Mouse (Mus musculus) intestine, embryonic 14.5 days (tissue): ENCODE measurements at regions not wholly inside any gene's neighbourhood (a gene's known extent, or its start where the extent isn't known, plus 50 kb on each side); places are given as distances from the start of the nearest gene placed in this dataset.

ENCODE experiments used
- ATAC-seq: fragments of 200-750 bp; cut with Nextera tagmentation; replicated peaks from 2 replicates; pipeline ENCODE4 v1.8.0; 2017; ENCODE audit warnings: low read depth, moderate number of reproducible peaks, moderate TSS enrichment, moderate library complexity; ENCODE audit not compliant: low FRiP score, low TSS enrichment
- DNase-seq: peaks from one replicate; pipeline ENCODE4 v3.0.0-alpha.2; 2018; ENCODE audit warnings: low spot score
- H3K27ac ChIP-seq: fragments of 300-500 bp; sonication (generic); 2 replicates; pipeline ENCODE4 v1.5.1; 2014; ENCODE audit warnings: low read depth, mild to moderate bottlenecking, control low read depth
- H3K27me3 ChIP-seq: fragments of 300-500 bp; sonication (generic); replicated peaks from 2 replicates; pipeline ENCODE4 v1.6.1; 2014; ENCODE audit warnings: low read length, control low read depth; ENCODE audit not compliant: control insufficient read depth, insufficient read depth
- H3K36me3 ChIP-seq: fragments of 300-500 bp; sonication (generic); 2 replicates; pipeline ENCODE4 v1.6.1; 2014; ENCODE audit warnings: low read length, control low read depth; ENCODE audit not compliant: control insufficient read depth, insufficient read depth
- H3K4me1 ChIP-seq: fragments of 300-500 bp; sonication (generic); replicated peaks from 2 replicates; pipeline ENCODE4 v1.6.1; 2014; ENCODE audit warnings: low read length, control low read depth, mixed read lengths; ENCODE audit not compliant: control insufficient read depth, insufficient read depth
- H3K4me2 ChIP-seq: fragments of 300-500 bp; sonication (generic); 2 replicates; pipeline ENCODE4 v1.6.1; 2014; ENCODE audit warnings: low read length
- H3K4me3 ChIP-seq: fragments of 300-500 bp; sonication (generic); 2 replicates; pipeline ENCODE4 v1.5.1; 2014; ENCODE audit warnings: low read depth, low read length, control low read depth, mixed read lengths
- H3K9ac ChIP-seq: fragments of 300-500 bp; sonication (generic); 2 replicates; pipeline ENCODE4 v1.6.1; 2014; ENCODE audit warnings: mild to moderate bottlenecking, low read length
- H3K9me3 ChIP-seq: fragments of 300-500 bp; sonication (generic); 2 replicates; pipeline ENCODE4 v1.6.1; 2016; ENCODE audit warnings: low read length, control low read depth; ENCODE audit not compliant: control insufficient read depth
- WGBS: fragments of 180-500 bp; shearing (Covaris S2); extraction: QIAGEN DNeasy Blood & Tissue Kit; methylation state at CpG from one replicate; pipeline ENCODE4 v1.1.7; 2014; 5-methylcytosine and 5-hydroxymethylcytosine counted together

- DNase-seq (no peak), ATAC-seq (no peak)
- Histone ChIP-seq H3K9ac (no peak overlapping the region), H3K4me1 (no peaks in the 10 kb centered on the region), H3K4me3 (no peak overlapping the region), H3K4me2 (no peak overlapping the region), H3K27ac (no peak overlapping the region), H3K9me3 (no peaks in the 10 kb centered on the region), H3K27me3 (no peaks in the 10 kb centered on the region), H3K36me3 (no peaks in the 10 kb centered on the region)
These were observed 492.4 kb downstream of the Brinp1 start for GRCm38 (mm10) chr4:68461783-68462182.

GRCm38 (mm10) chr4:68416046-68416445 is 538.2 kb downstream of the Brinp1 start:
- Histone ChIP-seq H3K36me3 (no peaks in the 10 kb centered on the region), H3K4me1 (no peaks in the 10 kb centered on the region), H3K9me3 (no peaks in the 10 kb centered on the region), H3K27ac (no peak overlapping the region), H3K27me3 (no peaks in the 10 kb centered on the region), H3K4me2 (no peak overlapping the region), H3K9ac (no peak overlapping the region), H3K4me3 (no peak overlapping the region)
- ATAC-seq (no peak), DNase-seq (no peak)

GRCm38 (mm10) chr4:68410785-68411184 is 543.4 kb downstream of the Brinp1 start:
- Histone ChIP-seq H3K4me2 (no peak overlapping the region), H3K27me3 (no peaks in the 10 kb centered on the region), H3K27ac (no peak overlapping the region), H3K4me3 (no peak overlapping the region), H3K9me3 (no peaks in the 10 kb centered on the region), H3K4me1 (no peaks in the 10 kb centered on the region), H3K9ac (no peak overlapping the region), H3K36me3 (no peaks in the 10 kb centered on the region)
- ATAC-seq, result no peak
- 27% methylated on average over 2 of the region's 2 CpGs for whole genome bisulfite sequencing
- no peak for DNase-seq

GRCm38 (mm10) chr4:68404364-68404763 is 549.8 kb downstream of the Brinp1 start:
- Histone ChIP-seq H3K9me3 (no peaks in the 10 kb centered on the region), H3K9ac (no peak overlapping the region), H3K27ac (no peak overlapping the region), H3K36me3 (no peaks in the 10 kb centered on the region), H3K27me3 (no peaks in the 10 kb centered on the region), H3K4me3 (no peak overlapping the region), H3K4me2 (no peak overlapping the region), H3K4me1 (no peaks in the 10 kb centered on the region)
- 62% methylated on average over 3 of the region's 3 CpGs for WGBS
- ATAC-seq, result no peak
- DNase-seq, result no peak

- Histone ChIP-seq H3K27me3 (no peaks in the 10 kb centered on the region), H3K27ac (no peak overlapping the region), H3K4me3 (no peak overlapping the region), H3K4me2 (no peak overlapping the region), H3K9ac (no peak overlapping the region), H3K4me1 (no peaks in the 10 kb centered on the region), H3K9me3 (no peaks in the 10 kb centered on the region), H3K36me3 (no peaks in the 10 kb centered on the region)
- WGBS, result 95% methylated on average over 7 of the region's 7 CpGs
- no peak for DNase-seq
- no peak for ATAC-seq
These were observed 567.1 kb downstream of the Brinp1 start for GRCm38 (mm10) chr4:68387097-68387496.

- Histone ChIP-seq H3K36me3 (no peaks in the 10 kb centered on the region), H3K4me3 (no peak overlapping the region), H3K27ac (no peak overlapping the region), H3K4me1 (no peaks in the 10 kb centered on the region), H3K9ac (no peak overlapping the region), H3K27me3 (no peaks in the 10 kb centered on the region), H3K4me2 (no peak overlapping the region), H3K9me3 (no peaks in the 10 kb centered on the region)
- DNase-seq (no peak), ATAC-seq (no peak)
- 84% methylated on average over 1 of the region's 1 CpGs for whole genome bisulfite sequencing
These were observed 572.2 kb downstream of the Brinp1 start for GRCm38 (mm10) chr4:68382007-68382406.

GRCm38 (mm10) chr4:68367983-68368382 is 586.2 kb downstream of the Brinp1 start:
- 74% methylated on average over 2 of the region's 2 CpGs for WGBS

GRCm38 (mm10) chr4:68319575-68319974 is 634.6 kb downstream of the Brinp1 start:
- no peak overlapping the region for H3K27ac ChIP-seq
- no peaks in the 10 kb centered on the region for H3K4me1 ChIP-seq
- H3K36me3 ChIP-seq, result no peaks in the 10 kb centered on the region
- no peak overlapping the region for H3K9ac ChIP-seq
- no peak overlapping the region for H3K4me3 ChIP-seq
- 35% methylated on average over 3 of the region's 3 CpGs for WGBS
- no peak for DNase-seq
- H3K4me2 ChIP-seq, result no peak overlapping the region
- no peaks in the 10 kb centered on the region for H3K9me3 ChIP-seq
- H3K27me3 ChIP-seq, result no peaks in the 10 kb centered on the region
- ATAC-seq, result no peak

More at GRCm38 (mm10) chr4:68367983-68368382, 586.2 kb downstream of the Brinp1 start:
- H3K36me3 ChIP-seq, result no peaks in the 10 kb centered on the region
- ATAC-seq (no peak), DNase-seq (no peak)
- H3K27me3 ChIP-seq, result no peaks in the 10 kb centered on the region
- no peak overlapping the region for H3K27ac ChIP-seq
- no peak overlapping the region for H3K9ac ChIP-seq
- no peaks in the 10 kb centered on the region for H3K4me1 ChIP-seq
- H3K4me2 ChIP-seq, result no peak overlapping the region
- H3K4me3 ChIP-seq, result no peak overlapping the region
- H3K9me3 ChIP-seq, result no peaks in the 10 kb centered on the region

- ATAC-seq (no peak), DNase-seq (no peak)
- 94% methylated on average over 4 of the region's 4 CpGs for WGBS
- no peaks in the 10 kb centered on the region for H3K36me3 ChIP-seq
- H3K27me3 ChIP-seq, result no peaks in the 10 kb centered on the region
- no peaks in the 10 kb centered on the region for H3K9me3 ChIP-seq
- no peak overlapping the region for H3K9ac ChIP-seq
- H3K27ac ChIP-seq, result no peak overlapping the region
- H3K4me1 ChIP-seq, result no peaks in the 10 kb centered on the region
- no peak overlapping the region for H3K4me2 ChIP-seq
- H3K4me3 ChIP-seq, result no peak overlapping the region
These were observed 641.4 kb downstream of the Brinp1 start for GRCm38 (mm10) chr4:68312751-68313150.
